Comparison of ENCODE assay signal across 21 mouse cellular contexts in the genomic region with DNA sequence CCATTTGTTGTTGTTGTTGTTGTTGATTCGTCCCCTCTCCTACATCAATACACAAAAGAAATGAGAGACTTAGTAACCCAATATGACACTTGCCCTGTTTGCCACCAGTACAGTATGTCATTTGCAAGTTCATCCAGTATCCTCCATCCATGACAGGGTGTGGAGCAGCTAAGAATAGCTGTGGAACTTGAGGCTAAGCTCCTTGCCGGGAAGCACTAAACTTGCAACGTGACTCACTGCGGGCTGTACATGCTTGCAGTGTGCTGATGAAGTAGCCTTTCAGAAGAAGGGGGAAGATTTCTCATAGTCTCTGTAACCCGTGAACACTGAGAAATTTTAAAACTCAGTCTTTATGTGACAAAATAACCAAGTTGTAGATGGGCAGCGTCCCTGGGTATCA. TPM values are rescaled to one million over a fixed set of nuclear protein-coding genes. Genes with fewer than 3 reads are reported as not detected.
DNase-seq lines count a peak whose midpoint lies in the region; ATAC-seq and TF ChIP-seq lines count a peak whose summit lies in the region.
"Had no signal": no experiment of that assay in that cellular context is flagged by ENCODE, and none has a peak within 500 bp of the region (broad histone marks: within the 10 kb centered on the region; RNA-seq: fewer than 3 reads in every experiment).

No protein-coding gene starts in this region.

- in situ Hi-C loops in Patski (cut with MboI; ENCODE audit: low pct_unique_long_range_greater_than_20kb), result no loop called here

- H3K27me3 ChIP-seq in Patski, result no peaks in the 10 kb centered on the region
- H3K27me3 ChIP-seq in heart, embryonic 16.5 days (ENCODE audit: control insufficient read depth, insufficient read depth, low read length), result no peaks in the 10 kb centered on the region
- H3K27me3 ChIP-seq in hindbrain, embryonic 12.5 days, result no peaks in the 10 kb centered on the region
- H3K27me3 ChIP-seq: forebrain, embryonic 15.5 days; stomach, embryonic 15.5 days had no signal

- CTCF ChIA-PET in Patski (lab: Charles Lee), result no interaction called here

- peak overlapping the region; percentile 80 for H3K27ac ChIP-seq in heart, embryonic 16.5 days (ENCODE audit: low read length)
- H3K27ac ChIP-seq in hindbrain, embryonic 12.5 days, result no peak overlapping the region
- H3K27ac ChIP-seq: forebrain, embryonic 15.5 days; hindbrain, postnatal 0 days; liver, embryonic 14.5 days; stomach, embryonic 15.5 days had no signal

- 39% methylated on average over 6 of the region's 6 CpGs for WGBS in heart, embryonic 16.5 days
- WGBS in hindbrain, embryonic 12.5 days, result 89% methylated on average over 6 of the region's 6 CpGs

- no peak overlapping the region for H3K9ac ChIP-seq in heart, embryonic 16.5 days (ENCODE audit: low read length)
- no peak overlapping the region for H3K9ac ChIP-seq in hindbrain, embryonic 12.5 days
- H3K9ac ChIP-seq: forebrain, embryonic 15.5 days; liver, embryonic 14.5 days; stomach, embryonic 15.5 days had no signal

- ATAC-seq in Patski, result peak; percentile 80
- peak; percentile 79 for ATAC-seq in heart, embryonic 16.5 days (replicated peaks; ENCODE audit: extremely low read depth, insufficient read depth, low FRiP score)
- no peak for ATAC-seq in hindbrain, embryonic 12.5 days (ENCODE audit: low FRiP score)
- ATAC-seq: forebrain, embryonic 15.5 days; hindbrain, postnatal 0 days had no signal

- peak; percentile 19 for DNase-seq in Patski (ENCODE audit: low read depth, low spot score)
- DNase-seq in brain, adult 2 months (ENCODE audit: low read depth, low spot score), result peak; percentile 47
- peak; percentile 28 for DNase-seq in heart, adult 8-10 months (ENCODE audit: low spot score)
- no peak for DNase-seq in cerebellum, adult 9-11 months
- DNase-seq in adrenal gland, postnatal 14 days, result no peak
- DNase-seq: cerebellum, postnatal 10 days; embryo, embryonic 11 days; kidney, adult 18-20 months; kidney, postnatal 10 days; midbrain, embryonic 14.5 days; retina, postnatal 1 day; thymus, postnatal 14 days had no signal

- H3K4me2 ChIP-seq in heart, embryonic 16.5 days (ENCODE audit: low read depth, low read length), result peak overlapping the region; percentile 34
- no peak overlapping the region for H3K4me2 ChIP-seq in hindbrain, embryonic 12.5 days (replicated peaks)
- H3K4me2 ChIP-seq: forebrain, embryonic 15.5 days; stomach, embryonic 15.5 days had no signal

- H3K9me3 ChIP-seq in heart, embryonic 16.5 days (replicated peaks; ENCODE audit: control insufficient read depth, low read length), result no peaks in the 10 kb centered on the region
- H3K9me3 ChIP-seq in hindbrain, embryonic 12.5 days (replicated peaks), result no peaks in the 10 kb centered on the region
- H3K9me3 ChIP-seq: forebrain, embryonic 15.5 days; stomach, embryonic 15.5 days had no signal

- no peak for TF ChIP-seq CTCF in Patski (IDR thresholded peaks at IDR 0.05)

- POLR2A ChIA-PET in Patski (lab: Charles Lee), result no interaction called here

- no peaks in the 10 kb centered on the region for H3K36me3 ChIP-seq in heart, embryonic 16.5 days (ENCODE audit: control insufficient read depth, insufficient read depth)
- no peaks in the 10 kb centered on the region for H3K36me3 ChIP-seq in hindbrain, embryonic 12.5 days
- H3K36me3 ChIP-seq: forebrain, embryonic 15.5 days; stomach, embryonic 15.5 days had no signal

- H3K4me1 ChIP-seq in heart, embryonic 16.5 days (ENCODE audit: control insufficient read depth, insufficient read depth, low read length), result peaks cover 29% of the 10 kb centered on the region
- H3K4me1 ChIP-seq in hindbrain, embryonic 12.5 days, result no peaks in the 10 kb centered on the region
- H3K4me1 ChIP-seq: forebrain, embryonic 15.5 days; stomach, embryonic 15.5 days had no signal

- H3K4me3 ChIP-seq in heart, embryonic 16.5 days (ENCODE audit: low read length), result no peak overlapping the region
- H3K4me3 ChIP-seq in hindbrain, embryonic 12.5 days, result no peak overlapping the region
- H3K4me3 ChIP-seq: erythroblast, embryonic 14.5 days; forebrain, embryonic 15.5 days; stomach, embryonic 15.5 days had no signal

RNA-seq across cellular contexts. Expression of gene Mlip, which starts 42.2 kb away (rescaled TPM):
- not detected for polyA plus RNA-seq in Patski (2021)
- total RNA-seq in heart, adult 8-10 months (2022), result 100 to 1,000 TPM; 140 to 171 (median 168) TPM
- 94.1 and 101 TPM in 2 replicates for polyA plus RNA-seq in heart, embryonic 16.5 days (2015; fragmentation: Nextera tagmentation; extraction: Ambion mirVana)
- total RNA-seq in adrenal gland, postnatal 14 days (2021), result 0.94 and 1.0 TPM in 2 replicates
- 0.26 and 1.3 TPM in 2 replicates for polyA plus RNA-seq in hindbrain, embryonic 12.5 days (2016; fragmentation: Nextera tagmentation; extraction: Ambion mirVana)
- total RNA-seq: ES-E14; megakaryocyte, adult 5-6 weeks had no signal
- polyA plus RNA-seq: liver, embryonic 14.5 days had no signal

Comparison
In these comparisons a context has a peak if more than half of its experiments do, and no peak if none do; other contexts are left out.
1. DNase-seq: peak in Patski (single experiment), brain, adult 2 months (single experiment) and heart, adult 8-10 months (single experiment); none in cerebellum, adult 9-11 months (single experiment) and adrenal gland, postnatal 14 days (single experiment).
2. RNA of gene Mlip, which starts 42.2 kb away (polyA plus RNA-seq): 94.1 to 101 TPM in heart, embryonic 16.5 days; 0.26 to 1.3 TPM in hindbrain, embryonic 12.5 days and not detected in Patski (single experiment); every median in the first group is over 10 times any median in the second.